Mouse (Mus musculus) heart, adult 18-20 months (tissue): ENCODE measurements around the gene Cd248. TPM values are rescaled to one million over a fixed set of nuclear protein-coding genes. Genes with fewer than 3 reads are reported as not detected.
"Not testable (repeated sequence)": the region's sequence is repeated elsewhere in the genome, so short reads cannot be mapped to it uniquely, and the experiment has no call there.

Experiments used
- DNase-seq, 2 experiments: peaks; one replicate each; pipeline ENCODE4 v3.0.0; 2021 to 2022; ENCODE audit warnings: mixed read lengths in 1 of 2
- total RNA-seq, 2 experiments: library from RNA; stranded (reverse); gene quantifications; 2 replicates each; pipeline ENCODE4 v1.2.3; 2021

Gene Cd248
- total RNA-seq, 2 experiments from 2014 or later, result 6.9 to 7.4 TPM

- no peak for DNase-seq
Observed at GRCm38 (mm10) chr19:5073518-5073917, 5.6 kb downstream of the Cd248 start.

GRCm38 (mm10) chr19:5079279-5079678 lies 11.4 kb downstream of the Cd248 start:
- no peak for DNase-seq

- DNase-seq, result no peak
Observed at GRCm38 (mm10) chr19:5082005-5082404, 14.1 kb downstream of the Cd248 start.

- no peak for DNase-seq
Observed at GRCm38 (mm10) chr19:5082596-5082995, 14.7 kb downstream of the Cd248 start.

- DNase-seq, result no peak
Observed at GRCm38 (mm10) chr19:5083961-5084833, 16.3 kb downstream of the Cd248 start.

GRCm38 (mm10) chr19:5084834-5085144 lies 16.9 kb downstream of the Cd248 start:
- DNase-seq, result no peak

- peak in 1 of 2 experiments; percentile 50 for DNase-seq
Observed at GRCm38 (mm10) chr19:5085145-5085863, 17.4 kb downstream of the Cd248 start, which contains the start of gene Tmem151a. TSS of gene Tmem151a (minus strand) at chr19:5085531.

GRCm38 (mm10) chr19:5086533-5086932 lies 18.7 kb downstream of the Cd248 start:
- DNase-seq, result not testable (repeated sequence)

- DNase-seq, result peak; percentile 98 to 99
Observed at GRCm38 (mm10) chr19:5087884-5088728, 20.2 kb downstream of the Cd248 start, which contains the start of gene Yif1a. TSS of gene Yif1a (plus strand) at chr19:5088538.

GRCm38 (mm10) chr19:5089324-5089723 lies 21.4 kb downstream of the Cd248 start:
- DNase-seq, result no peak

GRCm38 (mm10) chr19:5092083-5092482 lies 24.2 kb downstream of the Cd248 start:
- DNase-seq, result no peak

GRCm38 (mm10) chr19:5093481-5094242 lies 25.8 kb downstream of the Cd248 start:
- DNase-seq, result no peak

- peak; percentile 88 to 93 for DNase-seq
Observed at GRCm38 (mm10) chr19:5094243-5094632, 26.4 kb downstream of the Cd248 start.

- no peak for DNase-seq
Observed at GRCm38 (mm10) chr19:5094746-5095417, 27.0 kb downstream of the Cd248 start.

- no peak for DNase-seq
Observed at GRCm38 (mm10) chr19:5095887-5096474, 28.1 kb downstream of the Cd248 start.

GRCm38 (mm10) chr19:5097521-5098362 lies 29.9 kb downstream of the Cd248 start:
- no peak for DNase-seq

- DNase-seq, result peak; percentile 49 to 61
Observed at GRCm38 (mm10) chr19:5098363-5099143, 30.7 kb downstream of the Cd248 start, which contains the start of gene Cnih2. TSS of gene Cnih2 (minus strand) at chr19:5098521.

GRCm38 (mm10) chr19:5106074-5106473 lies 38.2 kb downstream of the Cd248 start:
- peak in 1 of 2 experiments; percentile 37 for DNase-seq
